Mouse (Mus musculus) CH12F3 (cell line): Measurements from ENCODE around the gene Kif22.

Experiments used
- in situ Hi-C: fragments of 300-500 bp; cut with MboI; formaldehyde crosslinking; loops from 2 replicates; pipeline ENCODE4 v1.14.3; 2020; ENCODE audit warnings: low sequenced_read_pairs

Kif22 gene

DNA sequence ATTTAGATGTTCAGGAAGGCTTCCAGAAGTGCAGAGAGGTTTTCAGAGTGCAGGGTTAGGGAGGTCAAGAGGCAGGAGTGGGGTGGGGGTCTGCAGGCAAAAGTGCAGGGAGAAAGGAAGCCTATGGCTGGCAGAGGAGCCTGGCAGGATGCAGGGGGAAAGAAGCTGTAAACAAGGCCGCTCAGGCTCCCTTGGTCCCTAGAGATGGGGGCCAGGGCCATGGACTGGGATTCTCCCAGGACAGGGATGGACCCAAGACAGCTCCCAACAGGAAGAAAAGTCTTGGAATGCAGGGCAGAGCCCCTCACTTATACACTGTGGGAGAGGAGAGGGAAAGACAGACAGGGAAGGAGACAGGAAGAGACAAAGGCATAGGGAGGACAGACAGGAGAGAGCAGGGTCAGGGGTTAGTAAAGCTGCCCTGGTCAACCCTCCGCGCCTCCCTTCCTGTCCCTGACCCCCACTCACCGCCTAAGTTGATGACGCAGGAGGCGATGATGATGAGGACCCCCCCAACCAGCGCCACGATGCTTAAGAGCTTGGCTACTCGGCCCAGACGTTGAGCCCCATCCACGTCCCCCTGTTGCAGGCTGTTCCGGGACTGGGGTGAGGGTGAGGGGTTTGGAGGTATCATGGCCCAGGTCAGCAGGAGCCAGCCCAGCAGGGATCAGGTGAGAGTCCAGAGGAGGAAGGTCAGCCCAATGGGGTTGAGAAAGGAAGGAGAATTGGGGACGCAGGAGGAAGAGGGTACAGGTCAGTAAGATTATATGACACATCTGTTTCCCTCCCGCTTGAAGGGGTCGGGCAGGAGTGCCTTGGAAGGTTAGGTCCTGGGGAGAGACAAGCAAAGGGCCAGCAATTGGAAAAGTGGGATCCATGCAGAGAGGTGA lies 23.6 kb downstream of the Kif22 start:
- in situ Hi-C loops: no loop called here

DNA sequence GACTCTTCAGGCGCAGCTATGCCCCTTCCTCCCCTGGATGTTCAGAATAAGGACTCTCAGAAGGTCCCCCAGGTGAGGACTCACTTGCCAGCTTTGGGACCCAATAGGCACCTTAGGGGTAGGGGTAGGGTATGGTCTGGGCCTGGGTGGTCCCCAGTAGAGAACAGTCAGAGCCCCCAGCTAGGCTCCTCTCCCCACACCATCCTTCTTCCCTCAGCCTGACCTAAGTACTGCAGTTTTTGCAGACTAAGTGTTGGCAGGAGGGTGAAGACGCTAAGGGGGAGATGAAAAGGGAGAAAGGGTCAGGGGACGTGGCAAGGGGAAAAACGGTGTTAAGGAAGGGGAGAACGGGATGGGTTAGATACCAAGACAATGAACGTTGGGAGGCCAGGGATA lies 24.3 kb downstream of the Kif22 start:
- in situ Hi-C loops: no loop called here

DNA sequence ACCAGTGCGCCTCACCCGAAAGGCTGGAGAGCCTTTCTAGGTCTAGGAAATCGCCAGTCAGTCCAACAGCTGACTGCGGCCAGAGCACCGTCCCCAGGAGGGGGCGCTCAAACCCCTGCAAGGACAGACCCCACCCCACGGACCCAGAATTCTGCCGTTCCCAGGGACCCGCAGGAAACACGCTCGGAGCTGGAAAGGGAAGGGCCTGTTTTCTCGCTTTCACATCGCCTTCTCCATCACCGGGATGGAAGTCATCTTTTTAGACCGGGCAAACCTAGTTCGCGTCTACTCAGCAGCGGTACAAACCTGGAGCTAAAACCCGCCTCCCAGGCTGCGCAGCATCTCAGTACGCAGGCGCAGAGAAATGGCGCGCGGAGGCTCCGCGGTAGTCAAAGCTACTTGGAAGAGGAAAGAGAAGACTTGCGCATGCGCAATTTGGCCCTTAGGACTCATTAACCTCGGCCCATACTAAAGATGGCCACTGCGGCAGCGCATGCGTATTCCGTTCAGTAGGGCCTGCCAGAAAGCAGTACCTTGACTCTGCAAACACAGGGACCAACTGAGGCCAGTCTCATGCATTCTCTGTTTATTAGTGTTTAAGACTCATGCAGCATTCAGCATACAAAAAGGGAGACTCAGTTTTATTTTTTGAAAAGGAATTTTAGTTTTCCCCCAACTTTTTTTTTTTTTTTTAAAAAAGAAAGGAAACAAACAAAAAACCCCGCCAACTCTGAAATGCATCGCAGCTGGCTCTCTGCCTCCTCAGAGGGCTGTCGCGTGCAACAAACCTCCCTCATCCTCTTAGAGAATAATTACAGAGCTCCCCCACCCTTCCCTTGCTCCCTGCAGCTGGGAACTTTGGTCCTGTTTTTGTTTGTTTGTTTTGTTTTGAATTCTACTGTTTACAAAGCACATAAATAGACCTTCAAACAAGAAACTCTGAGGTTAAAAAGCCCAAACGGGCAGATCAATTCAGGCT lies 25.0 kb downstream of the Kif22 start, which contains the start of gene Pagr1a:
TSS of gene Pagr1a (minus strand) at position 382 of the 979 bp plus-strand sequence.
- in situ Hi-C loops: no loop called here

DNA sequence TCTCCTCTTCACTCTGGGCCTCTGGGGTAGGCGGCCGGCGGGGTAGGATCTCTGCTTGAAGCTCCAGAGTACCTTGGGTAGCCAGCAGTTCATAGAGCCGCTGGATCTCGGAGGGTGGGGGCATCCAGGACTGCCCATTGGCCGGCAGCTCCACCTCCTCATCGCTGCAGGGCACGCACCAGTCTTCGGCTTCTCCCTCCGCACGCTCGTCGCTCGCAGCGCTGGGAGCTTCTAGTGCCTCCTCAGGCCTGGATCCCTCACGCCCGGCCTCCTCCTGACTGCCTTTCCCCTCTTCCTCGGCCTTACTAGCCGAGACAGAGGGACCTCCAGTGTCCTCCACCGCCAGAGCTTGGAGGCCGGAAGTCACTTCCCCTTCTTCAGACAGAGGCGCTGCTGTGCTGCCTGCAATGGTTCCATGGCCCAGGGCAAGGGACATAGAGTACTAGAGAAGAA lies 25.8 kb downstream of the Kif22 start:
- in situ Hi-C loops: no loop called here

DNA sequence TGATC lies 26.0 kb downstream of the Kif22 start, which contains the start of gene Pagr1b:
TSS of gene Pagr1b (minus strand) at position 4 of the 5 bp plus-strand sequence.
- in situ Hi-C loops: no loop called here

DNA sequence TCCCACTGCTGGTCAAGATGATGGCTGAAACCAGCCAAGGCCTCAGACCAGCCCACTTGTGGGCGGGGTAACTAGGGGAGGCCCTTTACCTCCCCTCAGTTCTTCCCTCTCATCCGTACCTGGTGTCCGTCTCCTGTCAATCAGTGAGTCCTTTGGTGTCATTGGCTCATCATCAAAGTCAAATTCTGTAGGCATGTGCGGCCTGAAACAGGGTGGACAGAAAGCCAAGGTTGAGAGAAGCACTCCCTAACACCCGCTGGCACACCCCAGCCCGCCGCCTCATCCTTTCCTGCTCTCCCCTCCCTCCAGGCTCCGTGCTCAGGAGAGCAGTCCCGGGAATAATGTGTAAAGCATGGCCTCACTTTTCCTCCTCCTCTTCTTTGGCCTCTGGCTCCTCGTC lies 26.2 kb downstream of the Kif22 start:
- in situ Hi-C loops: no loop called here

DNA sequence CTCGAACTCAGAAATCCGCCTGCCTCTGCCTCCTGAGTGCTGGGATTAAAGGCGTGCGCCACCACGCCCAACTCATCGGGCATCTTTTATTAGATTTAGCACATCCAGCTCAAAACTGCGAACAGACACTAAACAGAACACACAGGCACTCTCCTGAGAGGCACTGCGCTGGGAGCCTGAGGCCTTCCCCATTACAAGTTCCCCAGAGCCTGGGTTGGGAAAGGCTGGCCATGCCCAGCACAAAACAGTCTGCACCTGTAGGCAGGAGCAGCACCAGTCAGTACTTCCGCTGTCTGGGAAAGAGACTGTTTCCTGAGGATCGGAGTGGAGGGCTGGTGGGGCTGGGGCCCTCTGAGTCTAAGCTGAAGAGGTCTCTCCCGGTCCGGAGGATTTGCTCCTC lies 27.3 kb downstream of the Kif22 start:
- in situ Hi-C loops: no loop called here

DNA sequence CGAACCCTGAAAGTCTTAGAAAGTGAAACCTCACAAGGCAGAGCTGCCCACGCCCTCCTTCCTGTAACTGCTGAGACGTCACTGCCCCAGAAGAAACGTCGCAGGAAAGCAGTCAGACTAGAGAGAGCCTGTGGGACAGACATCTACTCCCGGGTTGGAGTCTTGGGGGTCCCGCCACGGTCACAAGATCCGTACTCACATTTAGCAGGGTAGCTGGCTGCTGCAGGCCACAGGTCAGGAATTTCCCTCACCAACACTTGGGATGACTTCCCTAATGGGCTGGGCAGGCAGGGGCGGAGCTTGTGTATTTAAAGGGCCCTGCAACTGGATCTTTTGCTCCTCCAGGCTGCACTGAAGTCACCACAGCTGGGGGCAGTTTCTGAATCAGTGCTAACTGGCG lies 28.0 kb downstream of the Kif22 start, which contains the start of gene Mvp:
TSS of gene Mvp (minus strand) at position 302 of the 400 bp plus-strand sequence.
- in situ Hi-C loops: no loop called here

DNA sequence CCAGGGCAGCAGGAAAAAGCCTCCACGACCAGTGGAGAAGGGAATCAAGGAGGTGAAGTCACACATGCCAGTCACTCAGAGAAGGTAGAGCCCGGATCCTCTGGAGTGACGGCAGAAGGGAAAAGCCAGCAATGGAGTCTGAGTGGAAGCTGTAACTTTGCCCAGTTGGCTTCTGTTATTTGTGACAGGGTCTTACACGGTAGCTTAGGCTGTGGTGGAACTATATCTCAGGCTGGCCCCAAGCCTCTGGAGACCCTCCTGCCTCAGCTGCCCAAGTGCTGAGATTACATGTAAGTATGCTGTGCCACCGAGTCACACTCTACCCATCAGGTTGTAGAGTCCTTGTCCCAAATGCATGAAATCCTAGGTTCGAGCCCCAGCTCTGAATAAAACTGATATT lies 28.9 kb downstream of the Kif22 start:
- in situ Hi-C loops: no loop called here

DNA sequence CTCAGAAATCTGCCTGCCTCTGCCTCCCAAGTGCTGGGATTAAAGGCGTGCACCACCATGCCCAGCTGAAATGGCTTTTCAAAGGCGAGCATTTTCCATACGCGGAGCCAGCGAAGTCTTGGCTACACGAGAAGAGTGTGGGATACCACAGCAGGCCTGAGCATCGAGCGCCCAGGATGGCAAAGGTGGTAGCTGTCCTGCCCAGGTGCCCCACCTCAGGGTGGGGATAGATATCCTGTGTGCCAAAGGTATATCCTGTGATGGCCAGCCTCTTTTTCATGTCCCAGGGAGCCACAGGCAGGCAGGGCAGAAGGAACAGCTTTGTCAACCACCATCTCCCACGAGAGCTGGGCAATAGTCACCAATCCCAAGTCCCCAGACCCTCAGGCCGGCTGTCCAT lies 29.4 kb downstream of the Kif22 start:
- in situ Hi-C loops: no loop called here

DNA sequence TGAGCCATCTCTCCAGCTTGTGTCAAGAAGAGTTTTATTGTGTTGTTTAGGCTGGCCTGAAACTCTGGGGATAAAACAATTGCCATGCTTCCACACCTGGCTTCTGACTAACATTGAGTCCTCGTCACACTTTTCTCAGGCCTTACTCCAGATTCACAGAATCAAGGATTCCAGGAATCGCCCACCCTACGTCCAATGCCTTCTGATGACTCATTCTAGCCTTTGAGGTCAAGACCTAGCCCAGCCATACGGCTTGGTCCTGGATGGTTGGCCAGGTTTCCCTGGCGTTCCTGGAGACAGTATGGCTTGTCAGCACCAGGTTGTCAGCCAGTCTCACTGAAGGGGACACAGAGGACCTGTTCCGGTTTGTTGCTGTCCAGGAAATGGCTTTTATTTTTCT lies 29.9 kb downstream of the Kif22 start:
- in situ Hi-C loops: no loop called here

DNA sequence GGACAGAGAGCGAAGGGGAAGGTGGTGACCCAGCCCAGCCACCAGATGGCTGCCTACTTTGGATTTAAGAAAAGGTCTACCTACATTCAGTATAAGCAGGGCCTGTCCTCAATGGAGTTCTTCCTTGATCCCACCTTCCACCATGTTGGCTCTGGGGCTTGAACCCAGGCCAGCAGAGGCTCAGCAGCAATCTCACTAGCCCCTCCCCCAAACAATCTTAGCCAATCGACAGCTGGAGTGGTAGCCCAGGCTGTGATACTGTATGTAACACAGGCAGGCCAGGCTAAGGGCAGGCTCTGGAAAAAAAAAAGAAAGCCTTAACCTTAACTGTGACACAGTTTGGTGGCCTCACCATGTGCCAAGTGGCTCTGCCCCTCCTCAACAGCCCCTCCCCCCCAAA lies 30.6 kb downstream of the Kif22 start:
- in situ Hi-C loops: no loop called here

DNA sequence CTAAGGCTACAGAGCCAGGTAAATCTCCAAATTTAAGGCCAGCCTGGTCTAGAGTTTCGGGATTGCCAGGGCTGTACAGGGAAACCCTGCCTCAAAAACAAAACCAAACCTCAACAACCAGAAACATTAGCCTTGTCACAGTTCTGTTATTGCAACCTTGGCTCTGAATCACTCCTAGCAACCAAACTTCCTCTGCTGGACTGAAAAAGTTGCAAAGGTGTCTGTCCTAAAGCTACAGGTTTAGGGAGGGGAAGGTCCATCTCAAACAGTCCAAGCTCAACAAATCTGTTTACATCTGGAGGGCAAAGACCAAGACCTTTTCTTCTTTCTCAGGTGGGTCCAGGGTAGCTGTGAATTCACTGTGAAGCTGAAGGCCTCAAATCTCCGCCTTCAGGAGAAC lies 31.2 kb downstream of the Kif22 start:
- in situ Hi-C loops: no loop called here

DNA sequence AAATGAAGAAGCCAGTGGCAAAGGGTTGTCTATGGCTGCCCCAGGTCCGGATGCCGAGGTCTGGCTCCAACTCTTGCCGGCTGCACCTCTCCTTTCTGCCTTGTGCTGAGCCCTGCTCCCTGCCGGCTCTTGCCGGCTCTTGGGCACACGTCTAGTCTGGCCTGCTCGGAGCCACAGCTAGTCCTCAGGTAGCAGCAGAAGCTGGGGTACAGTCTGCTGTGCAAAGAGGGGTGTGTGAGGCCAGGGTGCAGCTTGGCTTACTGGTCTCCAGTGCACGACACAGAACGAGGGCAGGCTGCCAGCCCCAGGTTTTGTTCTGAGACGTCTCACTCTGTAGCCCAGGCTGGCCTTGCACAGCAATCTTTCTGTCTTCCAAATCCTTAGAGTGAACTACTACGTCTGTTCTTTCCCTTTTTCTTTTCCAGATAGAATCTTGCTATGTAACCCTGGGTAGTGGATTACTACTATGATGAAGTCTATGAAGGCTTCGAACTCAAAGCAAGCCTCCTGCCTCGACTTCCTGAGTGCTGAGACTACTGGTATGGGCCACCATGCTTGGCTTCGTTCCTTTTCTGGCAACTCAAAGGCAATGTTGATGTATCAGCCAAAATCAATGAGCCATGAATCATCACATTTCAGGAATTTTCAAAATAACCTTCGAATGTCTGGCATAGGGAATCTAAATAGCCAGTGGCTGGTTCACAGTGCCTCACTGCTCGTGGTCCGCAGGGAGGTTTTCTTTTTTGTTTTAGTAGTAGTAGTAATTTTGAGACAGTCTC lies 32.8 kb downstream of the Kif22 start:
- in situ Hi-C loops: no loop called here

DNA sequence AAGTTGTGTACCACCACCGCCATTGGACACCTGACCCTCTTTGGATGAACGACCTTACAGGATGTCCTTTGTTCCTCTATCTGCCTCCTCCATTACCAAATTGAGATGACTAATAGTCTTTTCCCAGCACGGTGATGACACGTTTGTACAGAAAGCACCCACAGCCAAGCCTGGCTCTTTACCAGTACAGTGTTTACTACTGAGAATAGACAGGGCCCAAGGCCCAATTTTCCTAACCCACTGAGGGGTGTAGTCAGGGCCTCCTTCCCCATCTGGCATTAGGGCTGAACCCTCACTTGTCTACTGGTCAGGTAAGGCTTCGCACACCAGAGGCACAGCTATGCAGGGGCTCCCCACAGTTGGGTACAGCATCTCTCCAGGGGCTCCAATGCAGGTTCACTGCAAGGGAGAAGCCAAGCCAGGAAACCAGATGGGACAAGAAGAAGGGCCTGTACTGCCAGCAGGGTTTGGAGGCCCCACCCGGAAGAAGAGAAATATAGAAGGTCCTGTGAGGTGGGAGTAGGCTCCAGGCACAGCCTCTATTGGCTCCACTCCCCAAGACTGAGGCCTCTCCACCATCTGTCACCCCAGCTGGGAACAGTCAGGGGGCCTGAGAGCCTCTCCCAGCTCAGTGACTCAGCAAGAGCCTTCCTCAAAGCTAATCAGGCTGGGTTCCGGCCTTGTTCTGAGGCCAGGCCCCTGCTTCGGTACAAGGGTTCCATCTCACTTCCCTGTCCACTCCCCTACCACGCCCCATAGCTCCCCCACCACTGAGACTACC lies 33.8 kb downstream of the Kif22 start:
- in situ Hi-C loops: no loop called here

DNA sequence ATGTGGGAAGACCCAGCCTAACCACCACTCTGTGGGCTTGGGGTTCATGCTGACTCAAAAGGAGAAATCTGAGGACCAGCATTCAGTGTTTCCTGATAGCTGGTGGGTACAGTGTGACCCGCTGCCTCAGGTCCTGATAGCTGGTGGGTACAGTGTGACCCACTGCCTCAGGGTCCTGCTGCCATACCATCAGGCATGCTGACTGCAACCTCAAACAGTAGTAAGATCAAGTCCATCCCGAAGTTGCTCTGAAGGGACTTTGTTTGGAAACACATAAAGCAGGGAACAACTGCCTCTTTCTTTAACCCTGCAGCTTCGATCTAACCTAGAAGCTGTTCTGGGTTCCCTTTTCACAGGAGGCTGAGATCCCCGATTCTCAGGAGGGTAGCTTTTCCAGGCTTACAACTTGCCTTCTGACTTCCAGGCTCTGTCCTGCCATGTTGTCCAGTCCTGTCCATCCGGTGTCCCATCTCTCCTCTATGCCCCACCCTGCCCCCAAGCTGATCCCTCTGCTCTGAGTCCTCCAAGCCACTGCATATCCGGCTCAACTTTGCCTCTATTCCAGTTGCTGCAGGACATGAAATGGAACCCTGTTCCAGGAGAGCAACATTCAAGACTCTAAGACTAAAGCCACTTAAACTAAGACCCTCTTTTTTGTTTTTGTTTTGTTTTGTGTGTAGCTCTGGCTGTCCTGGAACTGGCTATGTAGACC lies 34.8 kb downstream of the Kif22 start:
- in situ Hi-C loops: no loop called here

DNA sequence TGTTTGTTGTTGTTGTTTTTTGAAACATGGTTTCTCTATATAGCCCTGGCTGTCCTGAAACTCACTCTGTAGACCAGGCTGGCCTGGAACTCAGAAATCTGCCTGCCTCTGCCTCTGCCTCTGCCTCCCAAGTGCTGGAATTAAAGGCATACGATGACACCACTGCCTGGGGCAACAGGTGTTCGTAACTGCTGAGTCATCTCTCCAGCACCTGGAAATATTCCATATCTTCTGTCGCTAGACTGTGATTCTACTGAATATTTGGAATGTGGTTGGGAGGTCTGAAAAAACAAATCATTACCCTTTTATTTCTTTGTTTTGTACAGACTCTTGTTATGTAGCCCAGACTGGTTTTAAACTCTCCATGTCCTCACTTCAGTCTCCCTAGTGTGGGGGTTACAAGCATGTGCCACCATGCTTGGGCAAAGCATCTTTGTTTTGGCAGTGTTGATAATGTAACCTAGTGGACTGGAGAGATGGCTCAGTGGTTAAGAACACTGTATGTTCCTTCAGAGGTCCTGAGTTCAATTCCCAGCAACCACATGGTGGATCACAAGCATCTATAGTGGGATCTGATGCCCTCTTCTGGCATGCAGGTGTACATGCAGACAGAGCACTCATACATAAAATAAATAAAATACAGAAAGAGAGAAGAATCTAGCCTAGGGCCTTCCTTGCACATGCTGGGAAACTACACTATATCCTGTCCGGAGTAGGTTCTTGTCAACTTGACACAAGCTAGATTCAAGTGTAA lies 38.0 kb downstream of the Kif22 start:
- in situ Hi-C loops: no loop called here

DNA sequence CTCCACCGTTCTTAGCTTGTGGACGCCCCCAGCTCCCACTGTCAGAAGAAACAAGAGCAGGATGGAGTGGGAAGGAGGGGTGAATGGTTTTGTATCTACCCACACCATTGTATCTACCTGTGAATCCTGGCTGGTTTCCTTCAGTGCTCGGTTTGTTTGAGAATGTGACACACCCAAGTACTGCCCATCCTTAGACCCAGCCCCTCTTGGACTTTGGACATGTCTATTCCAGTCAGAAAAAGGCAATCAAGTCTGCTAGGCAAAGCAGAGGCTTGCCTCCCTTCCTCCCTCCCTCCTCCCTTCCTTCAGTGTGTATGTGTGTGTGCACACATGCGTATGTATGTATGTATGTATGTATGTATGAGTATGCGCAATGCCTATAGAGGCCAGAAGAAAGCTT lies 38.7 kb downstream of the Kif22 start:
- in situ Hi-C loops: no loop called here

DNA sequence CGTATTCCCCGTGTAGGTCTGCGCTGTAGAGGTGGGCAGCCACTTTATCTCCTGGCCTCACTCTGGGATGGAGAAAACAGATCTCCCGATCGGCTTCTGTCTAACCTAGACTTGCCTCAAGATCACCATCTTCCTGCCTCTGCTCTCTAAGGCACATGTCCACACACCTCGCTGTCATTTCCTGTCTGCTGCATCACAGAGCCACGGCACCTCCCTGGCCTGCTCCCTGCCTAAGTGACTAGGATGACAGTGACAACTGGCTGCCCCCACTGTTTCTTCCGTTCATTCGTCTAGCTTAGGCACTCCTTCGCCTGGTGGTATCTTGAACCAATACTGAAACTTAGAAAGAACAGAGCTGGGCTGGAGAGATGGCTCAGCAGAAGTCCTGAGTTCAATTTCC lies 42.7 kb downstream of the Kif22 start:
- in situ Hi-C loops: no loop called here
